8 mouse cellular contexts compared by ENCODE assay signal in the genomic region with DNA sequence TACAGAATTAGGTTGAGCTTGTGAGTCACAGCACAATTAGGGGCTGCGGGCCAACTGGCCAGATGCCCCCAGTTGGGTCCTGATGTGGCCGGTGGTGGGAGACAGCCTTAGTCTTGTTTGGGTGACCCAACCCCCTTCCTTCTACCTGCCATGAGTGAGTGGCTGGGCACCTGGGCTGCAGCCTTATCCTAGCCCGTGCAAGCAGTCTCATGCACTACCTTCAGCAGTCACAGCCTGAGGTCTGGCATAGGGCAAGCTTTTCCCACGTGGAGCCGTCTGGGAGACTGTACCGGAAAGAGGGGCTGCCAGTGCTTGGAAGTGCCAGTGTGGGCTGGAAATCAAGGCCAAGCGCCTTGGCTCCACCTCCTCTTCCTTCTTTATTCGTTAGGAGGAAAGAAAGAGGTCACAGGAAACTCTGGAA. TPM values are rescaled to one million over a fixed set of nuclear protein-coding genes. Genes with fewer than 3 reads are reported as not detected.
DNase-seq lines count a peak whose midpoint lies in the region; TF ChIP-seq lines count a peak whose summit lies in the region.

No protein-coding gene starts in this region.

- TF ChIP-seq POLR2A in myocyte (IDR thresholded peaks at IDR 0.05; ENCODE audit: insufficient read length, low read depth): no peak

- TF ChIP-seq CTCF in layer of hippocampus, adult 2 months (conservative IDR thresholded peaks at IDR 0.05): no peak

- H3ac ChIP-seq in myocyte (ENCODE audit: control insufficient read depth, insufficient read length): no peak overlapping the region

- peak overlapping the region; percentile 75 for H3K27ac ChIP-seq in layer of hippocampus, adult 2 months

- H3K4me3 ChIP-seq in layer of hippocampus, adult 2 months: peak overlapping the region; percentile 6; the same call in 1 of the 2 replicates
- H3K4me3 ChIP-seq in myocyte: no peak overlapping the region

- peak overlapping the region; percentile 81 for H3K4me2 ChIP-seq in myocyte (ENCODE audit: low read depth)

- no peak for DNase-seq in layer of hippocampus, adult 2 months (ENCODE audit: low spot score in 2 of 2)
- no peak for DNase-seq in layer of hippocampus, adult 9-10 months (ENCODE audit: low spot score)
- DNase-seq in brain, adult 2 months (ENCODE audit: low read depth, low spot score): peak; percentile 71
- peak; percentile 56 for DNase-seq in gastrocnemius, postnatal 25 days
- peak; percentile 57 to 70 for DNase-seq in kidney, postnatal 36 days
- no peak for DNase-seq in urinary bladder, postnatal 10 days (ENCODE audit: low spot score)
- DNase-seq in B cell, adult 2 months: no peak

- peaks cover 39% of the 10 kb centered on the region for H3K79me2 ChIP-seq in myocyte (ENCODE audit: control insufficient read depth, insufficient read depth)

- H3K27me3 ChIP-seq in myocyte (ENCODE audit: control insufficient read depth, insufficient read depth, insufficient read length): no peaks in the 10 kb centered on the region

- H3K36me3 ChIP-seq in myocyte (ENCODE audit: control insufficient read depth, insufficient read depth): peaks cover 8% of the 10 kb centered on the region

TF ChIP-seq in myocyte, 11 proteins besides CTCF, POLR2A, EP300 and RAD21:
- TF ChIP-seq USF1 (IDR thresholded peaks at IDR 0.05; ENCODE audit: low read depth): no peak
- TF ChIP-seq CEBPB (IDR thresholded peaks at IDR 0.05; ENCODE audit: insufficient read depth, poor library complexity, severe bottlenecking): no peak
- TF ChIP-seq MYOG (IDR thresholded peaks at IDR 0.05; ENCODE audit: control insufficient read depth in 1 of 3, insufficient read depth in 1 of 3, insufficient read length in 2 of 3, low read depth in 2 of 3): no peak
- TF ChIP-seq TCF12 (IDR thresholded peaks at IDR 0.05; ENCODE audit: insufficient read depth, poor library complexity, severe bottlenecking): no peak
- TF ChIP-seq POLR2AphosphoS2 (IDR thresholded peaks at IDR 0.05; ENCODE audit: insufficient read length, low read depth): no peak
- TF ChIP-seq TCF3 (IDR thresholded peaks at IDR 0.05; ENCODE audit: insufficient read length, low read depth): no peak
- no peak for TF ChIP-seq MAX (IDR thresholded peaks at IDR 0.05; ENCODE audit: low read depth)
- no peak for TF ChIP-seq SRF (IDR thresholded peaks at IDR 0.05; ENCODE audit: control insufficient read depth, insufficient read length, low read depth)
- no peak for TF ChIP-seq MYOD1 (IDR thresholded peaks at IDR 0.05; ENCODE audit: control insufficient read depth in 1 of 3, insufficient read length in 2 of 3, low read depth in 2 of 3)
- TF ChIP-seq E2F4 (IDR thresholded peaks at IDR 0.05; ENCODE audit: insufficient read depth): no peak
- TF ChIP-seq REST (IDR thresholded peaks at IDR 0.05; ENCODE audit: insufficient read depth, insufficient read length): no peak

RNA-seq across cellular contexts. Expression of a gene that starts 13.4 kb away (rescaled TPM):
- 100 to 1,000 TPM; 239 to 255 TPM for total RNA-seq in layer of hippocampus, adult 2 months (2021)
- 10 to 100 TPM; 31.9 to 34.9 TPM for total RNA-seq in gastrocnemius, postnatal 25 days (2021)
- polyA plus RNA-seq in myocyte (2012; fragmentation: generic; extraction: Trizol): 176 TPM

Comparison
In these comparisons a context has a peak if more than half of its experiments do, and no peak if none do; other contexts are left out.
1. DNase-seq: peak in brain, adult 2 months (single experiment), gastrocnemius, postnatal 25 days (single experiment) and kidney, postnatal 36 days (2 of 2); none in layer of hippocampus, adult 2 months (0 of 2), layer of hippocampus, adult 9-10 months (single experiment), urinary bladder, postnatal 10 days (single experiment) and B cell, adult 2 months (0 of 2).
2. RNA of a gene that starts 13.4 kb away (total RNA-seq): 239 to 255 TPM in layer of hippocampus, adult 2 months; 31.9 to 34.9 TPM in gastrocnemius, postnatal 25 days; every median in the first group is over 4 times any median in the second.